Mouse (Mus musculus) T-cell, adult 66 days (primary cell): ENCODE data around the gene Myl9. TPM values are rescaled to one million over a fixed set of nuclear protein-coding genes. Genes with fewer than 3 reads are reported as not detected.

ENCODE experiments used
- total RNA-seq, 2 experiments: library from RNA; stranded (reverse); gene quantifications; 3 replicates in 1 of 2; 4 replicates in 1 of 2; pipeline ENCODE4 v1.2.4; 2023

Gene Myl9
- total RNA-seq, result not detected

DNA sequence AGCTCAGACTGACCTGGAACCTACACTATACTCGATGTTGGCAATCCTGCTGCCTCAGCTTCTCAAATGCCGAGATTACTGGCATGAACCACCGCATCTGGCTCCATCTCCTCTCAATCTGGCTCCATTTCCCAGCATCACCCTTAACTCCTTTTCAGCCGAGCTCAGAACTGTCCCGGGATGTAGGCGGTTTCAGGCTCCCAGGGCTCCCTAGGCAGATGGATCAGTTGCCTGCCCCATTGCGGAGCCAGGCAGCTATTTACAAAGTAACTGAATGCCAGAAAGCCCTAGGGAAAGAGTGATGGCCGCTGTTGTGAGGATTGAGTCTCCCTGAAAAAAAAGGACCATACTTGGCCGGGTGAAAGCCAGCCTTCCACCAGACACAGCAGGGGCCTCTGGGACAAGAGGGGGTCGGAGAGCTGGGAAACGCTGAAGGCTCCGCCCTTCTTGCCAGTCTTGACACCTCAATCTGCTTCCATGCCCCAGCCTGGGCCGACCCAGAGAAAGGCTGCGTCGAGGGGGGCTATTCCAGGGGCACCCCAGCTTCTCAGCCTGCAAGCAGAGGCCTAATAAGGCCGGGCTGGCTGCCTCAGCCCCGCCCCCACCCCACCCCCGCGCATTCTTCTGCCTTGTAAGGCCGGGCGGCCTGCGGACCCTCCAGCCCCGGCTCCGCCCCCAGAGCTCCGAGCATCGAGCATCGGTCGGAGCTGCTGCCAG is at the start of gene Myl9:
Myl9 (plus strand) TSS at position 683 of the 717 bp plus-strand sequence.

Other genes with a start within 250 kb of the Myl9 start
- gene Aar2, start 227.8 kb upstream of the Myl9 start, total RNA-seq, result 10 to 100 TPM; 30.9 to 38.6 TPM
- 10 to 100 TPM; 82.8 to 96.8 TPM for gene Dlgap4, start 161.7 kb upstream of the Myl9 start, total RNA-seq
- 10 to 100 TPM; 41.2 to 68.8 TPM for gene Tgif2, start 64.6 kb downstream of the Myl9 start, total RNA-seq
- 1 to 10 TPM; 8.1 TPM for gene 4930518I15Rik, start 82.5 kb downstream of the Myl9 start, total RNA-seq
- gene Rab5if, start 87.7 kb downstream of the Myl9 start, total RNA-seq, result 10 to 100 TPM; 68.9 to 70.0 TPM
- gene Sla2, start 111.8 kb downstream of the Myl9 start, total RNA-seq, result 10 to 100 TPM; 37.9 to 50.6 TPM
- 10 to 100 TPM; 65.6 to 69.4 TPM for gene Ndrg3, start 216.6 kb downstream of the Myl9 start, total RNA-seq
- gene Dsn1, start 231.7 kb downstream of the Myl9 start, total RNA-seq, result 10 to 100 TPM; 16.1 to 23.6 TPM